Mouse (Mus musculus) myocyte (in vitro differentiated cells): ENCODE data around the gene Kcnk13. TPM values are rescaled to one million over a fixed set of nuclear protein-coding genes. Genes with fewer than 3 reads are reported as not detected.

Experiments used
- H3K27me3 ChIP-seq: one replicate; pipeline ENCODE4 v1.6.1; 2011; ENCODE audit not compliant: control insufficient read depth, insufficient read depth, insufficient read length
- H3K36me3 ChIP-seq: one replicate; pipeline ENCODE4 v1.6.1; 2011; ENCODE audit not compliant: control insufficient read depth, insufficient read depth
- H3K4me2 ChIP-seq: one replicate; pipeline ENCODE4 v1.6.1; 2011; ENCODE audit warnings: low read depth, control low read depth
- H3K4me3 ChIP-seq: one replicate; pipeline ENCODE4 v1.5.1; 2011; ENCODE audit warnings: mild to moderate bottlenecking, control low read depth, moderate library complexity
- H3K79me2 ChIP-seq: one replicate; pipeline ENCODE4 v1.6.1; 2011; ENCODE audit not compliant: control insufficient read depth, insufficient read depth
- H3ac ChIP-seq: one replicate; pipeline ENCODE4 v1.6.1; 2011; ENCODE audit not compliant: control insufficient read depth, insufficient read length
- CEBPB ChIP-seq: IDR thresholded peaks from 2 replicates; pipeline ENCODE4 v1.6.1; 2011; ENCODE audit warnings: mild to moderate bottlenecking, moderate library complexity; ENCODE audit not compliant: poor library complexity, insufficient read depth, severe bottlenecking
- E2F4 ChIP-seq: IDR thresholded peaks from one replicate; pipeline ENCODE4 v1.6.1; 2011; ENCODE audit warnings: mild to moderate bottlenecking, control low read depth, moderate library complexity; ENCODE audit not compliant: insufficient read depth
- MAX ChIP-seq: IDR thresholded peaks from one replicate; pipeline ENCODE4 v1.6.1; 2011; ENCODE audit warnings: low read depth, mild to moderate bottlenecking, control low read depth
- MYOD1 ChIP-seq, 3 experiments: IDR thresholded peaks; one replicate each; pipeline ENCODE4 v1.6.1; 2011; ENCODE audit warnings: control low read depth in 2 of 3, low read depth in 2 of 3, mild to moderate bottlenecking in 2 of 3, moderate library complexity in 1 of 3; ENCODE audit not compliant: insufficient read length in 2 of 3, control insufficient read depth in 1 of 3
- MYOG ChIP-seq, 3 experiments: IDR thresholded peaks; one replicate each; pipeline ENCODE4 v1.6.1; 2011; ENCODE audit warnings: control low read depth in 2 of 3, low read depth in 2 of 3, mild to moderate bottlenecking in 2 of 3; ENCODE audit not compliant: insufficient read length in 2 of 3, control insufficient read depth in 1 of 3, insufficient read depth in 1 of 3
- POLR2A ChIP-seq: IDR thresholded peaks from one replicate; pipeline ENCODE4 v1.6.1; 2011; ENCODE audit warnings: low read depth, mild to moderate bottlenecking, control low read depth, moderate library complexity; ENCODE audit not compliant: insufficient read length
- POLR2AphosphoS2 ChIP-seq: IDR thresholded peaks from one replicate; pipeline ENCODE4 v1.6.1; 2011; ENCODE audit warnings: low read depth, control low read depth; ENCODE audit not compliant: insufficient read length
- REST ChIP-seq: IDR thresholded peaks from one replicate; pipeline ENCODE4 v1.6.1; 2011; ENCODE audit warnings: mild to moderate bottlenecking, control low read depth, moderate library complexity; ENCODE audit not compliant: insufficient read depth, insufficient read length
- SRF ChIP-seq: IDR thresholded peaks from one replicate; pipeline ENCODE4 v1.6.1; 2011; ENCODE audit warnings: low read depth; ENCODE audit not compliant: control insufficient read depth, insufficient read length
- TCF12 ChIP-seq: IDR thresholded peaks from one replicate; pipeline ENCODE4 v1.6.1; 2011; ENCODE audit warnings: mild to moderate bottlenecking, control low read depth; ENCODE audit not compliant: poor library complexity, insufficient read depth, severe bottlenecking
- TCF3 ChIP-seq: IDR thresholded peaks from one replicate; pipeline ENCODE4 v1.6.1; 2011; ENCODE audit warnings: low read depth, control low read depth; ENCODE audit not compliant: insufficient read length
- USF1 ChIP-seq: IDR thresholded peaks from one replicate; pipeline ENCODE4 v1.6.1; 2011; ENCODE audit warnings: low read depth, mild to moderate bottlenecking, control low read depth, moderate library complexity
- polyA plus RNA-seq: library from polyadenylated mRNA; unstranded; fragments of >200 nt; fragmentation: generic; extraction: Trizol; gene quantifications from one replicate; pipeline ENCODE4 v1.2.1, GENCODE M21; 2012; ENCODE audit warnings: missing spikeins

Kcnk13 gene
- polyA plus RNA-seq, 1 experiment = 1.8 TPM

DNA sequence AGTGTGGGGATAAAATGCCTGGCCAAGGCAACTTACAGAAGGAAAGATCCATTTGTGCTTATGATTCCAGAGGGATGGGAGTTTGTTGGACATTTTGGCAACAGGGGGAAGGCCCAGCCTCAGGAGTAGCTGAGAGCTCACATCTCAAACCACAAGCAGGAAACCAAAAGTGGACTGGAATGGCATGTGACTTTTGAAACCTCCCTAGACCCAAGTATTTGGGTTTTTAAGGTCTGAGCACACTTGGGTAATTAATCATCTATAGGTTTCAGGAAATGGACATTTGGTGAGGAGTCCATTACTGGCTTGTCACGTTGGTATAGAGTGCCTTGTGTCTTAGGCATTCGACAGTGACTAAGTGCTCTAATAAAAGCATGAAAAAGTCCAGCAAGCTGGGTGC is 42.4 kb downstream of the Kcnk13 start:
- TF ChIP-seq SRF (no peak), USF1 (no peak), REST (no peak), TCF3 (no peak), TCF12 (no peak), E2F4 (no peak), POLR2AphosphoS2 (no peak), POLR2A (no peak), CEBPB (no peak), MAX (no peak), MYOD1 (IDR thresholded peaks at IDR 0.05; ENCODE audit: control insufficient read depth in 1 of 3, insufficient read length in 2 of 3, low read depth in 2 of 3) (no peak), MYOG (IDR thresholded peaks at IDR 0.05; ENCODE audit: control insufficient read depth in 1 of 3, insufficient read depth in 1 of 3, insufficient read length in 2 of 3, low read depth in 2 of 3) (no peak)
- Histone ChIP-seq H3K27me3 (peaks cover 5% of the 10 kb centered on the region), H3ac (no peak overlapping the region), H3K79me2 (no peaks in the 10 kb centered on the region), H3K4me2 (no peak overlapping the region), H3K36me3 (no peaks in the 10 kb centered on the region), H3K4me3 (no peak overlapping the region)

DNA sequence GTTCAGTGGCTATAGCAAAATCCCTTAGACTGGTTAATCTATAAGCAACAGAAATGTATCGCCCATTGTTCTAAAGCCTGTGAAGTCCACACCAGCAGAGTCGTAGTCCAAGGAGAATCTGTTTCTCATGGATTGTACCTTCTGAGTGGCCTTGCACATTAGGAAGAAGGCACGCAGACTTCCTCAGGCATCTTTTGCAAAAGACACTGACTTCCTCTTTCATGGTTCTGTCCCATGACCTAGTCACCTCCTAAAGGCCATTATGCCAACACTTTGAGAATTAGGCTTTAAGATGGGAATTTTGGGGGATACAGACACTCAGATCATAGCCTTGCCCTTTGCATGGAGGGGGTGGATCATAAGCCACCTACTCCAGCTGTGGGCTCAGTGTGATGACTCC is 48.5 kb downstream of the Kcnk13 start:
- TF ChIP-seq REST (no peak), CEBPB (no peak), MYOD1 (IDR thresholded peaks at IDR 0.05; ENCODE audit: control insufficient read depth in 1 of 3, insufficient read length in 2 of 3, low read depth in 2 of 3) (no peak), USF1 (no peak), POLR2A (no peak), TCF3 (no peak), MYOG (IDR thresholded peaks at IDR 0.05; ENCODE audit: control insufficient read depth in 1 of 3, insufficient read depth in 1 of 3, insufficient read length in 2 of 3, low read depth in 2 of 3) (no peak), MAX (no peak), POLR2AphosphoS2 (no peak), E2F4 (no peak), SRF (no peak)
- no peak overlapping the region for H3ac ChIP-seq
- no peak overlapping the region for H3K4me3 ChIP-seq
- no peaks in the 10 kb centered on the region for H3K36me3 ChIP-seq
- H3K4me2 ChIP-seq = no peak overlapping the region
- peaks cover 4% of the 10 kb centered on the region for H3K27me3 ChIP-seq
- no peaks in the 10 kb centered on the region for H3K79me2 ChIP-seq

DNA sequence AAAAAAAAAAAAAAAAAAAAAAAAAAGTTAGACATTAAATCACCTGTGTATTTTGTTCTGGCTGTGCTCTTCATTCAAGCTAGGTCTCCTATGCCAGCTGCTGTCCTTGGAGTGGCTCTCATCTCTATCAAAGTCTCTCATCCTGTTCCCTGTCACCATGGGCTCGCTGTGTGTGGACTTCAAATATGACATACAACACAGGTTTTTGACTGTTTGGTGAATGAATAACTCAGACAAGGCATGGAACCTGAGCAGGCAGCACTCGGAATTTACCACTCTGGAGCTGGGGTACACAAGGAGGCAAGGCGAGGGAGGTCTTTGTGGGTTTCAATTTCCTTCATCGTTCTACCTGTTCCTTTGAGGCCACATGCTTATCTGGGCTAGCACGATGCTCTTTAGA is 50.8 kb downstream of the Kcnk13 start:
- Histone ChIP-seq H3ac (no peak overlapping the region), H3K79me2 (no peaks in the 10 kb centered on the region), H3K4me3 (no peak overlapping the region), H3K4me2 (no peak overlapping the region), H3K27me3 (peaks cover 16% of the 10 kb centered on the region), H3K36me3 (no peaks in the 10 kb centered on the region)
- TF ChIP-seq MYOD1 (IDR thresholded peaks at IDR 0.05; ENCODE audit: control insufficient read depth in 1 of 3, insufficient read length in 2 of 3, low read depth in 2 of 3) (no peak), MYOG (IDR thresholded peaks at IDR 0.05; ENCODE audit: control insufficient read depth in 1 of 3, insufficient read depth in 1 of 3, insufficient read length in 2 of 3, low read depth in 2 of 3) (no peak), POLR2A (no peak)

GRCm38 (mm10) chr12:100017709-100018108 is 53.4 kb downstream of the Kcnk13 start:
- no peaks in the 10 kb centered on the region for H3K36me3 ChIP-seq
- H3K79me2 ChIP-seq = no peaks in the 10 kb centered on the region
- no peak overlapping the region for H3K4me2 ChIP-seq
- H3ac ChIP-seq = no peak overlapping the region
- H3K4me3 ChIP-seq = no peak overlapping the region
- H3K27me3 ChIP-seq = peaks cover 20% of the 10 kb centered on the region
- no peak for TF ChIP-seq MYOG (IDR thresholded peaks at IDR 0.05; ENCODE audit: control insufficient read depth in 1 of 3, insufficient read depth in 1 of 3, insufficient read length in 2 of 3, low read depth in 2 of 3)
- TF ChIP-seq TCF3 = no peak
- no peak for TF ChIP-seq MYOD1 (IDR thresholded peaks at IDR 0.05; ENCODE audit: control insufficient read depth in 1 of 3, insufficient read length in 2 of 3, low read depth in 2 of 3)
- no peak for TF ChIP-seq POLR2AphosphoS2
- TF ChIP-seq MAX = no peak
- TF ChIP-seq USF1 = no peak
- TF ChIP-seq POLR2A = no peak
- TF ChIP-seq E2F4 = no peak
- no peak for TF ChIP-seq REST
- TF ChIP-seq TCF12 = no peak
- no peak for TF ChIP-seq CEBPB
- TF ChIP-seq SRF = no peak

- H3K36me3 ChIP-seq = no peaks in the 10 kb centered on the region
- TF ChIP-seq MYOD1 (IDR thresholded peaks at IDR 0.05; ENCODE audit: control insufficient read depth in 1 of 3, insufficient read length in 2 of 3, low read depth in 2 of 3) (no peak), MYOG (IDR thresholded peaks at IDR 0.05; ENCODE audit: control insufficient read depth in 1 of 3, insufficient read depth in 1 of 3, insufficient read length in 2 of 3, low read depth in 2 of 3) (no peak), POLR2AphosphoS2 (no peak), E2F4 (no peak), REST (no peak), TCF3 (no peak), USF1 (no peak), TCF12 (no peak), CEBPB (no peak), MAX (no peak), POLR2A (no peak), SRF (no peak)
- H3K27me3 ChIP-seq = peaks cover 40% of the 10 kb centered on the region
- H3K4me2 ChIP-seq = no peak overlapping the region
- H3ac ChIP-seq = no peak overlapping the region
- H3K79me2 ChIP-seq = no peaks in the 10 kb centered on the region
- H3K4me3 ChIP-seq = no peak overlapping the region
Observed at GRCm38 (mm10) chr12:100022490-100022889, 58.2 kb downstream of the Kcnk13 start.
